Mouse (Mus musculus) stomach, postnatal 0 days (tissue): ENCODE results near the gene Psme2b. TPM values are rescaled to one million over a fixed set of nuclear protein-coding genes. Genes with fewer than 3 reads are reported as not detected.
"Not testable (repeated sequence)": the region's sequence is repeated elsewhere in the genome, so short reads cannot be mapped to it uniquely, and the experiment has no call there.

Experiments used
- ATAC-seq: fragments of 200-750 bp; cut with Nextera tagmentation; 2 replicates; pipeline ENCODE4 v1.8.0; 2017; ENCODE audit not compliant: low FRiP score, low TSS enrichment
- DNase-seq: peaks from one replicate; pipeline ENCODE4 v3.0.0-alpha.2; 2016; ENCODE audit warnings: low spot score
- H3K27ac ChIP-seq: fragments of 300-500 bp; sonication (generic); replicated peaks from 2 replicates; pipeline ENCODE4 v1.5.1; 2014; ENCODE audit warnings: mild to moderate bottlenecking, control low read depth
- H3K27me3 ChIP-seq: fragments of 300-500 bp; sonication (generic); 2 replicates; pipeline ENCODE4 v1.6.1; 2014; ENCODE audit warnings: low read length; ENCODE audit not compliant: control insufficient read depth, insufficient read depth
- H3K36me3 ChIP-seq: fragments of 300-500 bp; sonication (generic); 2 replicates; pipeline ENCODE4 v1.6.1; 2014; ENCODE audit warnings: low read length, mixed read lengths; ENCODE audit not compliant: control insufficient read depth, insufficient read depth
- H3K4me1 ChIP-seq: fragments of 300-500 bp; sonication (generic); replicated peaks from 2 replicates; pipeline ENCODE4 v1.6.1; 2014; ENCODE audit warnings: antibody characterized with exemption; ENCODE audit not compliant: control insufficient read depth, insufficient read depth
- H3K4me2 ChIP-seq: fragments of 300-500 bp; sonication (generic); replicated peaks from 2 replicates; pipeline ENCODE4 v1.6.1; 2014; ENCODE audit warnings: low read depth, mild to moderate bottlenecking, control low read depth, moderate library complexity
- H3K4me3 ChIP-seq: fragments of 300-500 bp; sonication (generic); 2 replicates; pipeline ENCODE4 v1.5.1; 2014; ENCODE audit warnings: low read depth, low read length, control low read depth
- H3K9ac ChIP-seq: fragments of 300-500 bp; sonication (generic); 2 replicates; pipeline ENCODE4 v1.6.1; 2014; ENCODE audit warnings: mild to moderate bottlenecking, low read length, control low read depth, mixed read lengths
- H3K9me3 ChIP-seq: fragments of 300-500 bp; sonication (generic); 2 replicates; pipeline ENCODE4 v1.6.1; 2016; ENCODE audit warnings: low read length; ENCODE audit not compliant: control insufficient read depth
- WGBS: fragments of 180-500 bp; shearing (Covaris S2); extraction: QIAGEN DNeasy Blood & Tissue Kit; methylation state at CpG from one replicate; pipeline ENCODE4 v1.1.7; 2014; 5-methylcytosine and 5-hydroxymethylcytosine counted together
- polyA plus RNA-seq: library from polyadenylated mRNA; unstranded; fragments of >200 nt; fragmentation: Nextera tagmentation; extraction: Ambion mirVana; gene quantifications from 2 replicates; pipeline ENCODE4 v1.2.1, GENCODE M21; 2015

Gene Psme2b
- 4.3 and 4.7 TPM in 2 replicates for polyA plus RNA-seq

- not testable (repeated sequence) for H3K4me2 ChIP-seq, ATAC-seq, H3K4me1 ChIP-seq, H3K27me3 ChIP-seq, H3K27ac ChIP-seq, H3K9ac ChIP-seq, H3K9me3 ChIP-seq, DNase-seq, H3K36me3 ChIP-seq, H3K4me3 ChIP-seq
- 86% methylated on average over 6 of the region's 6 CpGs for WGBS
Observed at GRCm38 (mm10) chr11:48946090-48946489, at the start of gene Psme2b. Gene Psme2b (minus strand): TSS chr11:48946190.

GRCm38 (mm10) chr11:48994018-48994417 is 48.0 kb upstream of the Psme2b start, which contains the start of gene Tgtp1:
Gene Tgtp1 (minus strand): TSS chr11:48994172.
- not testable (repeated sequence) for H3K27me3 ChIP-seq, H3K4me2 ChIP-seq, DNase-seq, H3K9me3 ChIP-seq, H3K36me3 ChIP-seq, H3K27ac ChIP-seq, H3K4me1 ChIP-seq, H3K4me3 ChIP-seq, H3K9ac ChIP-seq
- WGBS: 16% methylated on average over 2 of the region's 2 CpGs
- ATAC-seq: peak; percentile 64

GRCm38 (mm10) chr11:48993296-48993695 is 47.3 kb upstream of the Psme2b start:
- not testable (repeated sequence) for H3K9me3 ChIP-seq, H3K27ac ChIP-seq, DNase-seq, H3K4me1 ChIP-seq, H3K27me3 ChIP-seq, H3K4me2 ChIP-seq, H3K9ac ChIP-seq, H3K36me3 ChIP-seq, ATAC-seq, H3K4me3 ChIP-seq
- 37% methylated on average over 10 of the region's 10 CpGs for WGBS

- not testable (repeated sequence) for H3K4me2 ChIP-seq, H3K9ac ChIP-seq, H3K36me3 ChIP-seq, DNase-seq, H3K9me3 ChIP-seq, ATAC-seq, H3K4me3 ChIP-seq, H3K27me3 ChIP-seq, H3K4me1 ChIP-seq, H3K27ac ChIP-seq
- 41% methylated on average over 4 of the region's 4 CpGs for WGBS
Observed at GRCm38 (mm10) chr11:48991740-48992520, 45.9 kb upstream of the Psme2b start, which contains the start of gene Gm12185. Gene Gm12185 (minus strand): TSS chr11:48992226.

- WGBS: 68% methylated on average over 1 of the region's 2 CpGs
- H3K27ac ChIP-seq, H3K4me3 ChIP-seq, H3K9me3 ChIP-seq, H3K4me1 ChIP-seq, H3K27me3 ChIP-seq, H3K9ac ChIP-seq, DNase-seq, ATAC-seq, H3K4me2 ChIP-seq, H3K36me3 ChIP-seq: not testable (repeated sequence)
Observed at GRCm38 (mm10) chr11:48989981-48990380, 44.0 kb upstream of the Psme2b start.

GRCm38 (mm10) chr11:48988219-48988618 is 42.2 kb upstream of the Psme2b start:
- H3K4me3 ChIP-seq, H3K4me2 ChIP-seq, H3K27ac ChIP-seq, H3K27me3 ChIP-seq, H3K9me3 ChIP-seq, H3K36me3 ChIP-seq, DNase-seq, H3K4me1 ChIP-seq, H3K9ac ChIP-seq, ATAC-seq: not testable (repeated sequence)
- WGBS: 60% methylated on average over 2 of the region's 3 CpGs

GRCm38 (mm10) chr11:48982848-48983247 is 36.9 kb upstream of the Psme2b start:
- not testable (repeated sequence) for H3K4me1 ChIP-seq, H3K36me3 ChIP-seq, H3K4me2 ChIP-seq, H3K4me3 ChIP-seq, H3K9ac ChIP-seq, H3K27ac ChIP-seq, H3K9me3 ChIP-seq, H3K27me3 ChIP-seq, ATAC-seq, DNase-seq
- no CpG with 5 or more reads among the region's 3 CpGs for WGBS

- not testable (repeated sequence) for H3K27ac ChIP-seq, H3K36me3 ChIP-seq, H3K4me3 ChIP-seq, H3K4me2 ChIP-seq, ATAC-seq, H3K27me3 ChIP-seq, DNase-seq, H3K4me1 ChIP-seq, H3K9ac ChIP-seq, H3K9me3 ChIP-seq
- WGBS: no CpG with 5 or more reads among the region's 5 CpGs
Observed at GRCm38 (mm10) chr11:48980052-48980451, 34.1 kb upstream of the Psme2b start.

- no CpG with 5 or more reads among the region's 3 CpGs for WGBS
- H3K36me3 ChIP-seq, H3K27me3 ChIP-seq, ATAC-seq, H3K4me1 ChIP-seq, H3K27ac ChIP-seq, H3K4me2 ChIP-seq, H3K9ac ChIP-seq, H3K9me3 ChIP-seq, DNase-seq, H3K4me3 ChIP-seq: not testable (repeated sequence)
Observed at GRCm38 (mm10) chr11:48979251-48979650, 33.3 kb upstream of the Psme2b start, which contains the start of gene 9930111J21Rik1. Gene 9930111J21Rik1 (minus strand): TSS chr11:48979398.
